Mouse (Mus musculus) C2C12 (cell line): ENCODE measurements around the gene Ankrd40. TPM values are rescaled to one million over a fixed set of nuclear protein-coding genes. Genes with fewer than 3 reads are reported as not detected.
A peak's percentile ranks its signal among the peaks of the same experiment; 100 is the strongest.

Source experiments
- H3K27me3 ChIP-seq: one replicate; pipeline ENCODE4 v1.6.1; 2011; ENCODE audit not compliant: control insufficient read depth, insufficient read depth, insufficient read length
- H3K36me3 ChIP-seq: one replicate; pipeline ENCODE4 v1.6.1; 2011; ENCODE audit not compliant: control insufficient read depth, insufficient read depth
- H3K4me3 ChIP-seq: one replicate; pipeline ENCODE4 v1.5.1; 2011; ENCODE audit warnings: mild to moderate bottlenecking, control low read depth; ENCODE audit not compliant: poor library complexity, insufficient read depth, severe bottlenecking
- H3K79me2 ChIP-seq: one replicate; pipeline ENCODE4 v1.6.1; 2011; ENCODE audit not compliant: control insufficient read depth, insufficient read depth
- H3K79me3 ChIP-seq: one replicate; pipeline ENCODE4 v1.6.1; 2011; ENCODE audit warnings: low read depth, control low read depth
- H3ac ChIP-seq: one replicate; pipeline ENCODE3; 2011; ENCODE audit warnings: low read depth; ENCODE audit not compliant: control insufficient read depth, insufficient read length
- CEBPB ChIP-seq: IDR thresholded peaks from one replicate; pipeline ENCODE4 v1.6.1; 2011; ENCODE audit warnings: low read depth, mild to moderate bottlenecking, control low read depth, moderate library complexity
- CTCF ChIP-seq: IDR thresholded peaks from one replicate; pipeline ENCODE4 v1.5.1; 2011; ENCODE audit not compliant: control insufficient read depth, insufficient read depth, insufficient read length
- FOSL1 ChIP-seq: IDR thresholded peaks from one replicate; pipeline ENCODE4 v1.8.0; 2011; ENCODE audit warnings: mild to moderate bottlenecking, low read length; ENCODE audit not compliant: poor library complexity, insufficient read depth, severe bottlenecking
- MAX ChIP-seq: IDR thresholded peaks from one replicate; pipeline ENCODE4 v1.6.1; 2011; ENCODE audit warnings: mild to moderate bottlenecking, control low read depth
- MYOD1 ChIP-seq: IDR thresholded peaks from one replicate; pipeline ENCODE4 v1.6.1; 2011; ENCODE audit warnings: low read depth; ENCODE audit not compliant: control insufficient read depth, insufficient read length
- MYOG ChIP-seq: IDR thresholded peaks from one replicate; pipeline ENCODE4 v1.6.1; 2011; ENCODE audit not compliant: control insufficient read depth, insufficient read length; ENCODE audit errors: extremely low read depth
- USF1 ChIP-seq: IDR thresholded peaks from one replicate; pipeline ENCODE4 v1.6.1; 2011; ENCODE audit warnings: low read depth, mild to moderate bottlenecking, control low read depth, moderate library complexity
- polyA plus RNA-seq: library from polyadenylated mRNA; unstranded; fragments of >200 nt; fragmentation: generic; extraction: Trizol; gene quantifications from one replicate; pipeline ENCODE4 v1.2.1, GENCODE M21; 2012; ENCODE audit warnings: missing spikeins

Gene Ankrd40
- polyA plus RNA-seq, 1 experiment: 66.9 TPM

DNA sequence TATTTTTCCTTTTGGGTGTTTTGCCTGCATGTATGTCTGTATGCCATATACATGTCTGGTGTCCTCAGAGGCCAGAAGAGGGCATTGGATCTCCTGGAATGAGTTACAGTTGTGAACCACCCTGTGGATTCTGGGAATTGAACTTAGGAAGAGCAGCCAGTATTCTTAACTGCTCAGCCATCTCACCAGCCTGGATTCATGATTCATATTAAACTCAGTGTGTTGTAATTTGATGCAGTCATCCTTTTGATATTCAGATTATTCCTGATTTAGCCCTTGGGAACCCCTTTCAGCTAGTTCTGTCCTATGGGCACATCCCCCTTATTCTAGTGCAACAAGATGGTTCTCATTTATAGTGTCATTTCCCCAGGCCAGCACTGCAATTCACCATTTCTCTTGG, 8.8 kb downstream of the Ankrd40 start:
- peaks cover 24% of the 10 kb centered on the region for H3K79me2 ChIP-seq
- no peak overlapping the region for H3K4me3 ChIP-seq
- H3K79me3 ChIP-seq: peaks cover 11% of the 10 kb centered on the region
- H3K27me3 ChIP-seq: no peaks in the 10 kb centered on the region
- peaks cover 61% of the 10 kb centered on the region for H3K36me3 ChIP-seq
- no peak for TF ChIP-seq MYOG
- TF ChIP-seq MAX: no peak
- TF ChIP-seq CTCF: no peak
- TF ChIP-seq USF1: no peak
- no peak for TF ChIP-seq CEBPB
- no peak for TF ChIP-seq FOSL1
- no peak for TF ChIP-seq MYOD1
- H3ac ChIP-seq: no peak overlapping the region

GRCm38 (mm10) chr11:94338347-94338746, 10.5 kb downstream of the Ankrd40 start:
- no peak overlapping the region for H3K4me3 ChIP-seq
- H3K36me3 ChIP-seq: peaks cover 62% of the 10 kb centered on the region
- H3K79me3 ChIP-seq: peaks cover 3% of the 10 kb centered on the region
- H3K79me2 ChIP-seq: peaks cover 6% of the 10 kb centered on the region
- TF ChIP-seq CEBPB (no peak), CTCF (no peak), FOSL1 (no peak), MAX (no peak), MYOG (no peak), MYOD1 (no peak)
- H3K27me3 ChIP-seq: no peaks in the 10 kb centered on the region
- no peak overlapping the region for H3ac ChIP-seq

GRCm38 (mm10) chr11:94339732-94340585, 12.2 kb downstream of the Ankrd40 start:
- Histone ChIP-seq H3K79me2 (no peaks in the 10 kb centered on the region), H3K27me3 (no peaks in the 10 kb centered on the region), H3K79me3 (no peaks in the 10 kb centered on the region), H3K4me3 (no peak overlapping the region), H3K36me3 (peaks cover 53% of the 10 kb centered on the region), H3ac (no peak overlapping the region)
- TF ChIP-seq MAX: no peak
- no peak for TF ChIP-seq CEBPB
- no peak for TF ChIP-seq MYOG
- TF ChIP-seq USF1: no peak
- TF ChIP-seq FOSL1: no peak
- no peak for TF ChIP-seq MYOD1
- TF ChIP-seq CTCF: peak; percentile 32

GRCm38 (mm10) chr11:94340948-94341933, 13.4 kb downstream of the Ankrd40 start:
- H3K27me3 ChIP-seq: no peaks in the 10 kb centered on the region

More at GRCm38 (mm10) chr11:94340948-94341933, 13.4 kb downstream of the Ankrd40 start:
- H3ac ChIP-seq: no peak overlapping the region
- no peak overlapping the region for H3K4me3 ChIP-seq
- peaks cover 40% of the 10 kb centered on the region for H3K36me3 ChIP-seq
- no peaks in the 10 kb centered on the region for H3K79me2 ChIP-seq
- no peaks in the 10 kb centered on the region for H3K79me3 ChIP-seq
- TF ChIP-seq CEBPB (no peak), MAX (no peak), FOSL1 (no peak), MYOD1 (no peak), MYOG (no peak), CTCF (no peak), USF1 (no peak)
